Mouse (Mus musculus) spleen, adult 12 weeks (tissue): ENCODE data around the gene Ajuba.

Experiments used
- DNase-seq: peaks from one replicate; pipeline ENCODE4 v3.0.0; 2022; ENCODE audit warnings: low spot score

Ajuba gene

GRCm38 (mm10) chr14:54592319-54592934 is 15.1 kb upstream of the Ajuba start:
- no peak for DNase-seq

- no peak for DNase-seq
Measured at GRCm38 (mm10) chr14:54591056-54591455, 13.7 kb upstream of the Ajuba start.

- DNase-seq: no peak
Measured at GRCm38 (mm10) chr14:54583681-54584338, 6.5 kb upstream of the Ajuba start.

- DNase-seq: no peak
Measured at GRCm38 (mm10) chr14:54582536-54582935, 5.2 kb upstream of the Ajuba start.

GRCm38 (mm10) chr14:54579638-54580037 is 2.3 kb upstream of the Ajuba start:
- DNase-seq: no peak

- DNase-seq: no peak
Measured at GRCm38 (mm10) chr14:54578063-54578462, 705 bp upstream of the Ajuba start.

GRCm38 (mm10) chr14:54576241-54577088 is 893 bp downstream of the Ajuba start:
- no peak for DNase-seq

- no peak for DNase-seq
Measured at GRCm38 (mm10) chr14:54575631-54576030, 1.7 kb downstream of the Ajuba start.

- no peak for DNase-seq
Measured at GRCm38 (mm10) chr14:54575031-54575430, 2.3 kb downstream of the Ajuba start.

GRCm38 (mm10) chr14:54574253-54574652 is 3.1 kb downstream of the Ajuba start:
- no peak for DNase-seq

- no peak for DNase-seq
Measured at GRCm38 (mm10) chr14:54572790-54573736, 4.3 kb downstream of the Ajuba start.

- DNase-seq: no peak
Measured at GRCm38 (mm10) chr14:54572122-54572521, 5.2 kb downstream of the Ajuba start.

- no peak for DNase-seq
Measured at GRCm38 (mm10) chr14:54569451-54570392, 7.6 kb downstream of the Ajuba start.

GRCm38 (mm10) chr14:54568694-54569414 is 8.5 kb downstream of the Ajuba start:
- DNase-seq: peak; percentile 45

GRCm38 (mm10) chr14:54560527-54561242 is 16.7 kb downstream of the Ajuba start:
- no peak for DNase-seq

GRCm38 (mm10) chr14:54557330-54557729 is 20.0 kb downstream of the Ajuba start:
- no peak for DNase-seq

- peak; percentile 87 for DNase-seq
Measured at GRCm38 (mm10) chr14:54553975-54554769, 23.2 kb downstream of the Ajuba start, which contains the start of gene Haus4. Haus4 (minus strand) TSS chr14:54554616.

- DNase-seq: peak; percentile 50
Measured at GRCm38 (mm10) chr14:54553454-54553974, 23.8 kb downstream of the Ajuba start.
